Mouse (Mus musculus) CH12.LX (cell line): ENCODE results near the gene Drc1. TPM values are rescaled to one million over a fixed set of nuclear protein-coding genes. Genes with fewer than 3 reads are reported as not detected.
A peak's percentile ranks its signal among the peaks of the same experiment; 100 is the strongest.

Experiments used
- DNase-seq: peaks from one replicate; pipeline ENCODE4 v3.0.0-alpha.2; 2013; ENCODE audit errors: extremely low read depth
- H3K27ac ChIP-seq: 2 replicates; pipeline ENCODE4 v1.5.1; 2012; ENCODE audit warnings: low read depth, mild to moderate bottlenecking, control low read depth, moderate library complexity; ENCODE audit not compliant: insufficient read depth
- H3K27me3 ChIP-seq: replicated peaks from 2 replicates; pipeline ENCODE3; 2012; ENCODE audit warnings: inconsistent platforms
- H3K36me3 ChIP-seq, 2 experiments: replicated peaks in 1 of 2; 2 replicates each; pipeline versions ENCODE3 to v1.6.1; 2012; ENCODE audit warnings: inconsistent platforms in 1 of 2, low read length in 1 of 2, mild to moderate bottlenecking in 1 of 2, mixed read lengths in 1 of 2, moderate library complexity in 1 of 2; ENCODE audit not compliant: control insufficient read depth in 1 of 2, insufficient read depth in 1 of 2
- H3K4me1 ChIP-seq, 2 experiments: 2 replicates each; pipeline ENCODE4 v1.6.1; 2012; ENCODE audit warnings: inconsistent platforms in 1 of 2, moderate library complexity in 1 of 2; ENCODE audit not compliant: insufficient read depth in 2 of 2, control insufficient read depth in 1 of 2
- H3K4me2 ChIP-seq: 2 replicates; pipeline ENCODE4 v1.6.1; 2012; ENCODE audit warnings: low read depth, mild to moderate bottlenecking, control low read depth; ENCODE audit not compliant: poor library complexity, insufficient read depth, severe bottlenecking
- H3K4me3 ChIP-seq, 3 experiments: fragments of 150-350 bp in 1 of 3; sonication (generic) in 1 of 3; replicated peaks in 1 of 3; 2 replicates each; pipeline versions ENCODE3 to v1.5.1; 2011 to 2012; ENCODE audit warnings: low read depth in 2 of 3, low read length in 2 of 3, mild to moderate bottlenecking in 2 of 3, moderate library complexity in 2 of 3, control low read depth in 1 of 3, improper control_type of control experiment in 1 of 3, inconsistent platforms in 1 of 3, mixed read lengths in 1 of 3; ENCODE audit not compliant: poor library complexity in 1 of 3
- H3K79me2 ChIP-seq: replicated peaks from 2 replicates; pipeline ENCODE4 v1.6.1; 2012; ENCODE audit warnings: mild to moderate bottlenecking, moderate library complexity; ENCODE audit not compliant: control insufficient read depth, poor library complexity, insufficient read depth, severe bottlenecking; ENCODE audit errors: extremely low read depth
- H3K9ac ChIP-seq: 2 replicates; pipeline ENCODE4 v1.6.1; 2012; ENCODE audit warnings: low read depth, mild to moderate bottlenecking, control low read depth, moderate library complexity; ENCODE audit not compliant: insufficient read depth
- H3K9me3 ChIP-seq: replicated peaks from 2 replicates; pipeline ENCODE3; 2012; ENCODE audit warnings: low read length, inconsistent platforms, mixed read lengths
- BHLHE40 ChIP-seq: IDR thresholded peaks from 2 replicates; pipeline ENCODE4 v1.6.1; 2011; ENCODE audit warnings: mild to moderate bottlenecking, low read depth, low read length, improper control_type of control experiment
- CTCF ChIP-seq, 2 experiments: IDR thresholded peaks in 1 of 2; conservative IDR thresholded peaks in 1 of 2; 2 replicates each; pipeline ENCODE4 v1.5.1; 2011 to 2012; ENCODE audit warnings: low read depth in 2 of 2, low read length in 2 of 2, improper control_type of control experiment in 1 of 2, inconsistent platforms in 1 of 2, mild to moderate bottlenecking in 1 of 2, moderate library complexity in 1 of 2
- ETS1 ChIP-seq: conservative IDR thresholded peaks from 2 replicates; pipeline ENCODE4 v1.6.1; 2012; ENCODE audit warnings: low read depth, mild to moderate bottlenecking, inconsistent platforms, low read length, improper control_type of control experiment, moderate library complexity
- JUND ChIP-seq: conservative IDR thresholded peaks from 2 replicates; pipeline ENCODE4 v1.6.1; 2011; ENCODE audit warnings: low read depth, low read length, improper control_type of control experiment
- MAX ChIP-seq: IDR thresholded peaks from 2 replicates; pipeline ENCODE4 v1.6.1; 2011; ENCODE audit warnings: low read length, improper control_type of control experiment
- RAD21 ChIP-seq: IDR thresholded peaks from 2 replicates; pipeline ENCODE4 v1.6.1; 2011; ENCODE audit warnings: low read depth, mild to moderate bottlenecking, low read length, improper control_type of control experiment, moderate library complexity
- TCF12 ChIP-seq: IDR thresholded peaks from 2 replicates; pipeline ENCODE4 v1.6.1; 2014; ENCODE audit warnings: low read depth, mild to moderate bottlenecking, inconsistent platforms, low read length, improper control_type of control experiment
- dilution Hi-C: fragments of 300-500 bp; cut with MboI; formaldehyde crosslinking; loops from 2 replicates; pipeline ENCODE4 v1.14.3; 2020; ENCODE audit warnings: low sequenced_read_pairs; ENCODE audit not compliant: extremely low pct_unique_long_range_greater_than_20kb, extremely low pct_ligation_motif_present
- in situ Hi-C: fragments of 300-500 bp; cut with MboI; formaldehyde crosslinking; loops from 3 replicates; pipeline ENCODE4 v1.14.3; 2019; ENCODE audit warnings: low sequenced_read_pairs, low pct_ligation_motif_present, low pct_unique_long_range_greater_than_20kb, mixed read lengths
- polyA plus RNA-seq: library from polyadenylated mRNA; unstranded; fragments of >175 nt; gene quantifications from 2 replicates; pipeline ENCODE4 v1.2.1, GENCODE M21; 2012; ENCODE audit warnings: low read depth; ENCODE audit not compliant: insufficient read length
- total RNA-seq, 2 experiments: library from RNA; depleted of rRNA; stranded (reverse); fragments of 300-350 nt in 1 of 2; fragments of >200 nt in 1 of 2; gene quantifications; 2 replicates each; pipeline ENCODE4 v1.2.3; 2012 to 2014

The Drc1 gene
- total and polyA plus RNA-seq, 3 experiments = 0.04 TPM; not detected in 2

- no peaks in the 10 kb centered on the region for H3K79me2 ChIP-seq
- no peak overlapping the region for H3K4me3 ChIP-seq
- no peaks in the 10 kb centered on the region for H3K9me3 ChIP-seq
- H3K9ac ChIP-seq = no peak overlapping the region
- H3K4me2 ChIP-seq = no peak overlapping the region
- H3K4me1 ChIP-seq = no peaks in the 10 kb centered on the region
- DNase-seq = no peak
- H3K27ac ChIP-seq = no peak overlapping the region
- H3K27me3 ChIP-seq = peaks cover 68% of the 10 kb centered on the region
- TF ChIP-seq BHLHE40 (no peak), JUND (no peak), TCF12 (no peak)
- dilution Hi-C loops = no loop called here
- in situ Hi-C loops = no loop called here
- no peaks in the 10 kb centered on the region for H3K36me3 ChIP-seq
Measured at GRCm38 (mm10) chr5:30415381-30415780, 134.2 kb downstream of the Drc1 start.

GRCm38 (mm10) chr5:30415876-30416275 lies 134.7 kb downstream of the Drc1 start:
- Histone ChIP-seq H3K4me2 (no peak overlapping the region), H3K4me1 (no peaks in the 10 kb centered on the region), H3K36me3 (no peaks in the 10 kb centered on the region), H3K9me3 (no peaks in the 10 kb centered on the region), H3K9ac (no peak overlapping the region), H3K27ac (no peak overlapping the region), H3K27me3 (peaks cover 69% of the 10 kb centered on the region), H3K79me2 (no peaks in the 10 kb centered on the region), H3K4me3 (no peak overlapping the region)
- TF ChIP-seq CTCF (conservative IDR thresholded peaks at IDR 0.05 in 1 of 2, IDR thresholded peaks at IDR 0.05 in 1 of 2; ENCODE audit: low read depth in 2 of 2, low read length in 2 of 2) (no peak), ETS1 (no peak), MAX (no peak), RAD21 (peak; percentile 0; the same call in 1 of the 2 replicates)
- no peak for DNase-seq
- in situ Hi-C loops = no loop called here
- dilution Hi-C loops = no loop called here

Other genes with a start within 250 kb of the Drc1 start
- gene Tyms, start 207.8 kb upstream of the Drc1 start, total RNA-seq (2012; rRNA removed) = 153 and 174 TPM in 2 replicates
- 260 and 306 TPM in 2 replicates for gene Tyms, start 207.8 kb upstream of the Drc1 start, total RNA-seq (2014; rRNA removed)
- 193 and 211 TPM in 2 replicates for gene Tyms, start 207.8 kb upstream of the Drc1 start, polyA plus RNA-seq
- 0.13 and 0.21 TPM in 2 replicates for gene Garem2, start 176.2 kb upstream of the Drc1 start, total RNA-seq (2012; rRNA removed)
- gene Garem2, start 176.2 kb upstream of the Drc1 start, total RNA-seq (2014; rRNA removed) = not detected in 2 replicates
- not detected in 2 replicates for gene Garem2, start 176.2 kb upstream of the Drc1 start, polyA plus RNA-seq
- gene 3110082J24Rik, start 175.3 kb upstream of the Drc1 start, total RNA-seq (2012; rRNA removed) = not detected in 2 replicates
- not detected in 2 replicates for gene 3110082J24Rik, start 175.3 kb upstream of the Drc1 start, total RNA-seq (2014; rRNA removed)
- not detected in 2 replicates for gene 3110082J24Rik, start 175.3 kb upstream of the Drc1 start, polyA plus RNA-seq
- 73.6 and 76.0 TPM in 2 replicates for gene Hadha, start 126.2 kb upstream of the Drc1 start, total RNA-seq (2012; rRNA removed)
- 82.8 and 83.0 TPM in 2 replicates for gene Hadha, start 126.2 kb upstream of the Drc1 start, total RNA-seq (2014; rRNA removed)
- gene Hadha, start 126.2 kb upstream of the Drc1 start, polyA plus RNA-seq = 117 and 132 TPM in 2 replicates
- gene Hadhb, start 126.1 kb upstream of the Drc1 start, total RNA-seq (2012; rRNA removed) = 78.3 and 81.4 TPM in 2 replicates
- 118 and 125 TPM in 2 replicates for gene Hadhb, start 126.1 kb upstream of the Drc1 start, total RNA-seq (2014; rRNA removed)
- gene Hadhb, start 126.1 kb upstream of the Drc1 start, polyA plus RNA-seq = 69.5 and 77.9 TPM in 2 replicates
- 1.0 and 1.4 TPM in 2 replicates for gene Adgrf3, start 75.7 kb upstream of the Drc1 start, total RNA-seq (2012; rRNA removed)
- 1.2 and 2.3 TPM in 2 replicates for gene Adgrf3, start 75.7 kb upstream of the Drc1 start, total RNA-seq (2014; rRNA removed)
- 2.2 and 2.6 TPM in 2 replicates for gene Adgrf3, start 75.7 kb upstream of the Drc1 start, polyA plus RNA-seq
- 36.1 and 39.8 TPM in 2 replicates for gene Selenoi, start 48.8 kb upstream of the Drc1 start, total RNA-seq (2012; rRNA removed)
- gene Selenoi, start 48.8 kb upstream of the Drc1 start, total RNA-seq (2014; rRNA removed) = 45.7 and 51.3 TPM in 2 replicates
- 21.0 and 27.0 TPM in 2 replicates for gene Selenoi, start 48.8 kb upstream of the Drc1 start, polyA plus RNA-seq
- 0.04 TPM in 2 replicates for gene Otof, start 180.5 kb downstream of the Drc1 start, total RNA-seq (2012; rRNA removed)
- not detected in 2 replicates for gene Otof, start 180.5 kb downstream of the Drc1 start, total RNA-seq (2014; rRNA removed)
- gene Otof, start 180.5 kb downstream of the Drc1 start, polyA plus RNA-seq = 0.07 TPM in 2 replicates
- not detected in 2 replicates for gene 1700001C02Rik, start 184.7 kb downstream of the Drc1 start, total RNA-seq (2012; rRNA removed)
- not detected in 2 replicates for gene 1700001C02Rik, start 184.7 kb downstream of the Drc1 start, total RNA-seq (2014; rRNA removed)
- not detected in 2 replicates for gene 1700001C02Rik, start 184.7 kb downstream of the Drc1 start, polyA plus RNA-seq